11 mouse cellular contexts compared by ENCODE assay signal in the genomic region with DNA sequence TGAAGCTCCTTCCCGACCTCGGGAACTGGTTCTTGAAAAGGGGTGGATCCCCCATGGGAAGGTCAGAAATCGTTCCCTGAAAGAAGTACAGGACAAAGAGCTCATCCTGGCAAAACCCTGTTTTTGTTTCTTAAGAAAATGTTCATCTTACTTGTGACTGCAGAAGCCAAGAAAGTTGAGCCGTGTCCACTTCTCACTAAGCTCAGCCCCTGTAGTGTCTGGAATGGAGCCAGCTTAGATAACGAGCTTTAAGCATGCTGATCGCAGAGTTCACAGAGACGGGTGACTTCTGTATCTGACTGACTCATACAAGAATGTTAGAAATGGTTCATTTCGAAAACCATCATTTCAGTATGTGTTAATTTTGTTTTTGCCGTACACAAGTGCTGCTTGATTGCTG.
DNase-seq lines count a peak whose midpoint lies in the region; ATAC-seq and TF ChIP-seq lines count a peak whose summit lies in the region.
"Had no signal": no experiment of that assay in that cellular context is flagged by ENCODE, and none has a peak within 500 bp of the region (broad histone marks: within the 10 kb centered on the region; RNA-seq: fewer than 3 reads in every experiment).

No protein-coding gene starts in this region.

- H3K9me3 ChIP-seq in hindbrain, postnatal 0 days (ENCODE audit: low read length) = no peaks in the 10 kb centered on the region
- no peaks in the 10 kb centered on the region for H3K9me3 ChIP-seq in hindbrain, embryonic 10.5 days
- H3K9me3 ChIP-seq in heart, embryonic 15.5 days (replicated peaks) = no peaks in the 10 kb centered on the region
- H3K9me3 ChIP-seq: forebrain, embryonic 13.5 days; limb, embryonic 13.5 days; neural tube, embryonic 15.5 days had no signal

- H3K4me3 ChIP-seq in hindbrain, postnatal 0 days (ENCODE audit: low read length) = no peak overlapping the region
- no peak overlapping the region for H3K4me3 ChIP-seq in hindbrain, embryonic 10.5 days
- H3K4me3 ChIP-seq in heart, embryonic 15.5 days = no peak overlapping the region
- H3K4me3 ChIP-seq: forebrain, embryonic 13.5 days; limb, embryonic 13.5 days; neural tube, embryonic 15.5 days had no signal

- no peaks in the 10 kb centered on the region for H3K36me3 ChIP-seq in hindbrain, postnatal 0 days (ENCODE audit: insufficient read depth, low read length)
- peaks cover 6% of the 10 kb centered on the region for H3K36me3 ChIP-seq in hindbrain, embryonic 10.5 days
- no peaks in the 10 kb centered on the region for H3K36me3 ChIP-seq in heart, embryonic 15.5 days
- H3K36me3 ChIP-seq: neural tube, embryonic 15.5 days had no signal

- no peaks in the 10 kb centered on the region for H3K4me1 ChIP-seq in hindbrain, postnatal 0 days (ENCODE audit: insufficient read depth, low read length)
- H3K4me1 ChIP-seq in hindbrain, embryonic 10.5 days (replicated peaks) = no peaks in the 10 kb centered on the region
- peaks cover 35% of the 10 kb centered on the region for H3K4me1 ChIP-seq in heart, embryonic 15.5 days (replicated peaks)
- H3K4me1 ChIP-seq: forebrain, embryonic 13.5 days; limb, embryonic 13.5 days; neural tube, embryonic 15.5 days had no signal

- peak; percentile 49 for DNase-seq in hindbrain, postnatal 0 days (ENCODE audit: low spot score)
- DNase-seq in hindbrain, embryonic 10.5 days (ENCODE audit: low spot score) = no peak
- DNase-seq in urinary bladder, postnatal 14 days (ENCODE audit: low spot score) = peak; percentile 34
- no peak for DNase-seq in urinary bladder, postnatal 25 days (ENCODE audit: low spot score)
- no peak for DNase-seq in natural killer cell, adult 2 months (ENCODE audit: low spot score in 2 of 2)
- no peak for DNase-seq in cerebellum, adult 18-20 months
- no peak for DNase-seq in spleen, postnatal 4 days (ENCODE audit: low spot score in 2 of 2)

- no peak overlapping the region for H3K4me2 ChIP-seq in hindbrain, postnatal 0 days (ENCODE audit: low read depth, low read length)
- peak overlapping the region; percentile 27 for H3K4me2 ChIP-seq in heart, embryonic 15.5 days
- H3K4me2 ChIP-seq: forebrain, embryonic 13.5 days; limb, embryonic 13.5 days; neural tube, embryonic 15.5 days had no signal

- no peak overlapping the region for H3K27ac ChIP-seq in hindbrain, postnatal 0 days
- no peak overlapping the region for H3K27ac ChIP-seq in hindbrain, embryonic 10.5 days
- H3K27ac ChIP-seq in heart, embryonic 15.5 days = peak overlapping the region; percentile 28; the same call in 1 of the 2 replicates
- H3K27ac ChIP-seq: forebrain, embryonic 13.5 days; limb, embryonic 13.5 days; neural tube, embryonic 15.5 days had no signal

- 49% methylated on average over 9 of the region's 9 CpGs for WGBS in hindbrain, postnatal 0 days
- WGBS in hindbrain, embryonic 10.5 days = 88% methylated on average over 9 of the region's 9 CpGs
- WGBS in heart, embryonic 15.5 days = 27% methylated on average over 9 of the region's 9 CpGs

- no peak for TF ChIP-seq CTCF in hindbrain, postnatal 0 days (IDR thresholded peaks at IDR 0.05; ENCODE audit: low read depth)

- no peak for ATAC-seq in hindbrain, postnatal 0 days
- peak; percentile 67; the same call in 1 of the 2 replicates for ATAC-seq in heart, embryonic 15.5 days (replicated peaks; ENCODE audit: insufficient number of reproducible peaks, insufficient read depth, low FRiP score, low read depth)
- ATAC-seq: forebrain, embryonic 13.5 days had no signal

- no peak overlapping the region for H3K9ac ChIP-seq in hindbrain, postnatal 0 days (replicated peaks; ENCODE audit: low read length)
- no peak overlapping the region for H3K9ac ChIP-seq in heart, embryonic 15.5 days
- H3K9ac ChIP-seq: forebrain, embryonic 13.5 days; limb, embryonic 13.5 days; neural tube, embryonic 15.5 days had no signal

- H3K27me3 ChIP-seq in hindbrain, postnatal 0 days (ENCODE audit: insufficient read depth, low read length) = no peaks in the 10 kb centered on the region
- no peaks in the 10 kb centered on the region for H3K27me3 ChIP-seq in hindbrain, embryonic 10.5 days (ENCODE audit: insufficient read depth, poor library complexity, severe bottlenecking)
- no peaks in the 10 kb centered on the region for H3K27me3 ChIP-seq in heart, embryonic 15.5 days
- H3K27me3 ChIP-seq: forebrain, embryonic 13.5 days; limb, embryonic 13.5 days; neural tube, embryonic 15.5 days had no signal

Comparison
In these comparisons a context has a peak if more than half of its experiments do, and no peak if none do; other contexts are left out.
1. DNase-seq: peak in hindbrain, postnatal 0 days (single experiment) and urinary bladder, postnatal 14 days (single experiment); none in hindbrain, embryonic 10.5 days (single experiment), urinary bladder, postnatal 25 days (single experiment), natural killer cell, adult 2 months (0 of 2), cerebellum, adult 18-20 months (0 of 2) and spleen, postnatal 4 days (0 of 2).